Mouse (Mus musculus) myocyte (in vitro differentiated cells): ENCODE measurements at regions not wholly inside any gene's neighbourhood (a gene's known extent, or its start where the extent isn't known, plus 50 kb on each side); places are given as distances from the start of the nearest gene placed in this dataset.
A peak's percentile ranks its signal among the peaks of the same experiment; 100 is the strongest.

Experiments
- H3K27me3 ChIP-seq: one replicate; pipeline ENCODE4 v1.6.1; 2011; ENCODE audit not compliant: control insufficient read depth, insufficient read depth, insufficient read length
- H3K36me3 ChIP-seq: one replicate; pipeline ENCODE4 v1.6.1; 2011; ENCODE audit not compliant: control insufficient read depth, insufficient read depth
- H3K4me2 ChIP-seq: one replicate; pipeline ENCODE4 v1.6.1; 2011; ENCODE audit warnings: low read depth, control low read depth
- H3K4me3 ChIP-seq: one replicate; pipeline ENCODE4 v1.5.1; 2011; ENCODE audit warnings: mild to moderate bottlenecking, control low read depth, moderate library complexity
- H3K79me2 ChIP-seq: one replicate; pipeline ENCODE4 v1.6.1; 2011; ENCODE audit not compliant: control insufficient read depth, insufficient read depth
- H3ac ChIP-seq: one replicate; pipeline ENCODE4 v1.6.1; 2011; ENCODE audit not compliant: control insufficient read depth, insufficient read length
- CEBPB ChIP-seq: IDR thresholded peaks from 2 replicates; pipeline ENCODE4 v1.6.1; 2011; ENCODE audit warnings: mild to moderate bottlenecking, moderate library complexity; ENCODE audit not compliant: poor library complexity, insufficient read depth, severe bottlenecking
- E2F4 ChIP-seq: IDR thresholded peaks from one replicate; pipeline ENCODE4 v1.6.1; 2011; ENCODE audit warnings: mild to moderate bottlenecking, control low read depth, moderate library complexity; ENCODE audit not compliant: insufficient read depth
- MAX ChIP-seq: IDR thresholded peaks from one replicate; pipeline ENCODE4 v1.6.1; 2011; ENCODE audit warnings: low read depth, mild to moderate bottlenecking, control low read depth
- MYOD1 ChIP-seq, 3 experiments: IDR thresholded peaks; one replicate each; pipeline ENCODE4 v1.6.1; 2011; ENCODE audit warnings: control low read depth in 2 of 3, low read depth in 2 of 3, mild to moderate bottlenecking in 2 of 3, moderate library complexity in 1 of 3; ENCODE audit not compliant: insufficient read length in 2 of 3, control insufficient read depth in 1 of 3
- MYOG ChIP-seq, 3 experiments: IDR thresholded peaks; one replicate each; pipeline ENCODE4 v1.6.1; 2011; ENCODE audit warnings: control low read depth in 2 of 3, low read depth in 2 of 3, mild to moderate bottlenecking in 2 of 3; ENCODE audit not compliant: insufficient read length in 2 of 3, control insufficient read depth in 1 of 3, insufficient read depth in 1 of 3
- POLR2A ChIP-seq: IDR thresholded peaks from one replicate; pipeline ENCODE4 v1.6.1; 2011; ENCODE audit warnings: low read depth, mild to moderate bottlenecking, control low read depth, moderate library complexity; ENCODE audit not compliant: insufficient read length
- POLR2AphosphoS2 ChIP-seq: IDR thresholded peaks from one replicate; pipeline ENCODE4 v1.6.1; 2011; ENCODE audit warnings: low read depth, control low read depth; ENCODE audit not compliant: insufficient read length
- REST ChIP-seq: IDR thresholded peaks from one replicate; pipeline ENCODE4 v1.6.1; 2011; ENCODE audit warnings: mild to moderate bottlenecking, control low read depth, moderate library complexity; ENCODE audit not compliant: insufficient read depth, insufficient read length
- SRF ChIP-seq: IDR thresholded peaks from one replicate; pipeline ENCODE4 v1.6.1; 2011; ENCODE audit warnings: low read depth; ENCODE audit not compliant: control insufficient read depth, insufficient read length
- TCF12 ChIP-seq: IDR thresholded peaks from one replicate; pipeline ENCODE4 v1.6.1; 2011; ENCODE audit warnings: mild to moderate bottlenecking, control low read depth; ENCODE audit not compliant: poor library complexity, insufficient read depth, severe bottlenecking
- TCF3 ChIP-seq: IDR thresholded peaks from one replicate; pipeline ENCODE4 v1.6.1; 2011; ENCODE audit warnings: low read depth, control low read depth; ENCODE audit not compliant: insufficient read length
- USF1 ChIP-seq: IDR thresholded peaks from one replicate; pipeline ENCODE4 v1.6.1; 2011; ENCODE audit warnings: low read depth, mild to moderate bottlenecking, control low read depth, moderate library complexity

- Histone ChIP-seq H3K27me3 (no peaks in the 10 kb centered on the region), H3K36me3 (no peaks in the 10 kb centered on the region), H3K4me3 (no peak overlapping the region), H3K79me2 (no peaks in the 10 kb centered on the region), H3K4me2 (no peak overlapping the region), H3ac (no peak overlapping the region)
- TF ChIP-seq SRF, result no peak
- TF ChIP-seq REST, result no peak
- peak in 2 of 3 experiments; percentile 18 to 41 for TF ChIP-seq MYOD1 (IDR thresholded peaks at IDR 0.05; ENCODE audit: control insufficient read depth in 1 of 3, insufficient read length in 2 of 3, low read depth in 2 of 3)
- TF ChIP-seq TCF12, result no peak
Measured at GRCm38 (mm10) chr6:118311081-118311480, 108.2 kb downstream of the Bms1 start.

GRCm38 (mm10) chr6:118309923-118310322 is 109.4 kb downstream of the Bms1 start:
- Histone ChIP-seq H3ac (no peak overlapping the region), H3K4me2 (no peak overlapping the region), H3K4me3 (no peak overlapping the region), H3K79me2 (no peaks in the 10 kb centered on the region), H3K27me3 (no peaks in the 10 kb centered on the region), H3K36me3 (no peaks in the 10 kb centered on the region)
- TF ChIP-seq MYOG (IDR thresholded peaks at IDR 0.05; ENCODE audit: control insufficient read depth in 1 of 3, insufficient read depth in 1 of 3, insufficient read length in 2 of 3, low read depth in 2 of 3), result no peak
- TF ChIP-seq MAX, result no peak
- TF ChIP-seq MYOD1 (IDR thresholded peaks at IDR 0.05; ENCODE audit: control insufficient read depth in 1 of 3, insufficient read length in 2 of 3, low read depth in 2 of 3), result no peak
- TF ChIP-seq REST, result no peak
- TF ChIP-seq SRF, result no peak
- TF ChIP-seq TCF12, result no peak
- no peak for TF ChIP-seq POLR2AphosphoS2
- TF ChIP-seq POLR2A, result no peak
- no peak for TF ChIP-seq TCF3
- TF ChIP-seq CEBPB, result no peak
- no peak for TF ChIP-seq E2F4
- TF ChIP-seq USF1, result no peak

DNA sequence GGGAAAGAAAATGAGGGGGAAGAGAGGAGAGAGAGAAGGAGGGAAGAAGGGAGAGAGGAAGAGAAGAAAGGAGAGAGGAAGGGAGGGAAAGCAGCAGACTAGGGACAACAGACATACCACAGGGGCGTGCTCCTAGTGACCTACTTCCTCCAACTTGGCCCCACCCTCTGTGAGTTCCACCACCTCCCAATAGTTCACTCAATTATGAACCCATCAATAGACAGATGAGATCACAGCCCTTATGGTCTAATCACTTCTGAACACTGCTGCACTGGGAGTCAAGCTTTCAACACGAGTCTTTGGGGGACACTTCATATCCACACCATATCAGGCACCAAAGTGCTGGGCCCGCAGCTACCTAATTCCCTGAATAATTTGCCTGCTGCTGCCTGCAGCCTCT is 110.7 kb downstream of the Bms1 start:
- H3K4me2 ChIP-seq, result no peak overlapping the region
- H3K4me3 ChIP-seq, result no peak overlapping the region
- TF ChIP-seq CEBPB (no peak), POLR2A (no peak), E2F4 (no peak), SRF (no peak), POLR2AphosphoS2 (no peak), REST (no peak), MYOD1 (IDR thresholded peaks at IDR 0.05; ENCODE audit: control insufficient read depth in 1 of 3, insufficient read length in 2 of 3, low read depth in 2 of 3) (no peak), MAX (no peak), TCF3 (no peak), MYOG (IDR thresholded peaks at IDR 0.05; ENCODE audit: control insufficient read depth in 1 of 3, insufficient read depth in 1 of 3, insufficient read length in 2 of 3, low read depth in 2 of 3) (no peak), TCF12 (no peak), USF1 (no peak)
- no peaks in the 10 kb centered on the region for H3K36me3 ChIP-seq
- H3K27me3 ChIP-seq, result no peaks in the 10 kb centered on the region
- H3ac ChIP-seq, result no peak overlapping the region
- no peaks in the 10 kb centered on the region for H3K79me2 ChIP-seq

DNA sequence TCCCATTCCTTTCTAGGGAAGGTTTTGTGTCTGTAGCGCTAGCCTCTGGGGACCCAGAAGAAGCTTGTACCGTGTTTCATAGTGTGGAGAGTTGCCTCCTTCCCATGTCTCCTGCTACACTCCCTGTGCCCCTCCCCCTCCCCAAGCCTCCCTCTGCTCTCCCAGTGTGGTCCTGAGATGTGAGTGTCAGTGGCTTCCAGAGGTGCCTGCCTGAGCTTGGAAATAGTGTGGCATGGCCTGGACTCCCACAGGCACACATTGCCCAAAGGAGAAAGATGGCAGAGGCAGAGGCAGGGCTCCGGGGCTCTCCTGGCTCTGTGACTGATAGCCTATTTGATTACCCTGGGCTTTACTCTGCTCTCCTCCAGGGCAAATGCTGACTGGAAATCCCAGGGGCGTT is 110.0 kb upstream of the Ret start:
- Histone ChIP-seq H3ac (no peak overlapping the region), H3K27me3 (no peaks in the 10 kb centered on the region), H3K79me2 (no peaks in the 10 kb centered on the region), H3K4me2 (no peak overlapping the region), H3K36me3 (no peaks in the 10 kb centered on the region), H3K4me3 (no peak overlapping the region)
- no peak for TF ChIP-seq MYOG (IDR thresholded peaks at IDR 0.05; ENCODE audit: control insufficient read depth in 1 of 3, insufficient read depth in 1 of 3, insufficient read length in 2 of 3, low read depth in 2 of 3)
- no peak for TF ChIP-seq E2F4
- no peak for TF ChIP-seq REST
- TF ChIP-seq SRF, result no peak
- no peak for TF ChIP-seq MAX

- H3K36me3 ChIP-seq, result no peaks in the 10 kb centered on the region
- H3K79me2 ChIP-seq, result no peaks in the 10 kb centered on the region
- no peak overlapping the region for H3K4me3 ChIP-seq
- H3K27me3 ChIP-seq, result no peaks in the 10 kb centered on the region
- TF ChIP-seq TCF3 (no peak), POLR2AphosphoS2 (no peak), USF1 (no peak), MYOD1 (IDR thresholded peaks at IDR 0.05; ENCODE audit: control insufficient read depth in 1 of 3, insufficient read length in 2 of 3, low read depth in 2 of 3) (no peak), TCF12 (no peak), REST (no peak), SRF (no peak), E2F4 (no peak), MYOG (IDR thresholded peaks at IDR 0.05; ENCODE audit: control insufficient read depth in 1 of 3, insufficient read depth in 1 of 3, insufficient read length in 2 of 3, low read depth in 2 of 3) (no peak), MAX (no peak), CEBPB (no peak), POLR2A (no peak)
- H3ac ChIP-seq, result no peak overlapping the region
- H3K4me2 ChIP-seq, result no peak overlapping the region
Measured at GRCm38 (mm10) chr6:118305209-118305608, 107.7 kb upstream of the Ret start.
